Mouse (Mus musculus): ENCODE results near the gene Ereg. TPM values are rescaled to one million over a fixed set of nuclear protein-coding genes. Genes with fewer than 3 reads are reported as not detected.

Ereg gene
- polyA plus RNA-seq, 1 experiment from 2014 or later, result not detected

- no peaks in the 10 kb centered on the region for H3K9me3 ChIP-seq
- no peaks in the 10 kb centered on the region for H3K27me3 ChIP-seq (ENCODE audit: insufficient read depth, poor library complexity, severe bottlenecking)
- no peaks in the 10 kb centered on the region for H3K36me3 ChIP-seq
- H3K4me1 ChIP-seq (replicated peaks), result no peaks in the 10 kb centered on the region
- no peak overlapping the region for H3K27ac ChIP-seq
- WGBS, result 81% methylated on average over 4 of the region's 4 CpGs
- H3K4me3 ChIP-seq, result no peak overlapping the region
- no peak for DNase-seq (ENCODE audit: low spot score)
These were observed 49.0 kb downstream of the Ereg start for GRCm38 (mm10) chr5:91123404-91123803.

GRCm38 (mm10) chr5:91124140-91124539, 49.7 kb downstream of the Ereg start:
- H3K27ac ChIP-seq, result no peak overlapping the region
- H3K9me3 ChIP-seq, result no peaks in the 10 kb centered on the region
- no peaks in the 10 kb centered on the region for H3K4me1 ChIP-seq (replicated peaks)
- no peaks in the 10 kb centered on the region for H3K36me3 ChIP-seq
- no peak for DNase-seq (ENCODE audit: low spot score)
- WGBS, result 85% methylated on average over 2 of the region's 2 CpGs
- H3K27me3 ChIP-seq (ENCODE audit: insufficient read depth, poor library complexity, severe bottlenecking), result no peaks in the 10 kb centered on the region
- no peak overlapping the region for H3K4me3 ChIP-seq

- H3K36me3 ChIP-seq, result no peaks in the 10 kb centered on the region
- H3K4me1 ChIP-seq (replicated peaks), result no peaks in the 10 kb centered on the region
- WGBS, result 84% methylated on average over 1 of the region's 1 CpGs
- no peak for DNase-seq (ENCODE audit: low spot score)
- no peak overlapping the region for H3K4me3 ChIP-seq
- no peaks in the 10 kb centered on the region for H3K9me3 ChIP-seq
- H3K27ac ChIP-seq, result no peak overlapping the region
- no peaks in the 10 kb centered on the region for H3K27me3 ChIP-seq (ENCODE audit: insufficient read depth, poor library complexity, severe bottlenecking)
These were observed 52.2 kb downstream of the Ereg start for GRCm38 (mm10) chr5:91126623-91127022.

- no peak overlapping the region for H3K27ac ChIP-seq
- no peak overlapping the region for H3K4me3 ChIP-seq
- peaks cover 22% of the 10 kb centered on the region for H3K27me3 ChIP-seq (ENCODE audit: insufficient read depth, poor library complexity, severe bottlenecking)
- no peaks in the 10 kb centered on the region for H3K9me3 ChIP-seq
- DNase-seq (ENCODE audit: low spot score), result no peak
- no peaks in the 10 kb centered on the region for H3K36me3 ChIP-seq
- WGBS, result 40% methylated on average over 1 of the region's 1 CpGs
- peaks cover 10% of the 10 kb centered on the region; the same call in 1 of the 2 replicates for H3K4me1 ChIP-seq (replicated peaks)
These were observed 60.5 kb downstream of the Ereg start for GRCm38 (mm10) chr5:91134961-91135360.

- Histone ChIP-seq H3K36me3 (no peaks in the 10 kb centered on the region), H3K9me3 (no peaks in the 10 kb centered on the region), H3K4me3 (peak overlapping the region; percentile 68), H3K4me1 (replicated peaks) (peaks cover 10% of the 10 kb centered on the region; the same call in 1 of the 2 replicates), H3K27me3 (ENCODE audit: insufficient read depth, poor library complexity, severe bottlenecking) (peaks cover 37% of the 10 kb centered on the region), H3K27ac (no peak overlapping the region)
- WGBS, result 2% methylated on average over 7 of the region's 7 CpGs
- no peak for DNase-seq (ENCODE audit: low spot score)
These were observed 64.5 kb downstream of the Ereg start for GRCm38 (mm10) chr5:91138970-91139369.

- Histone ChIP-seq H3K4me1 (replicated peaks) (peaks cover 10% of the 10 kb centered on the region; the same call in 1 of the 2 replicates), H3K4me3 (peak within 1 kb of the TSS; percentile 68), H3K9me3 (no peaks in the 10 kb centered on the region), H3K27me3 (ENCODE audit: insufficient read depth, poor library complexity, severe bottlenecking) (peaks cover 37% of the 10 kb centered on the region), H3K36me3 (no peaks in the 10 kb centered on the region), H3K27ac (peak within 1 kb of the TSS; percentile 72; the same call in 1 of the 2 replicates)
- WGBS, result under 1% methylated on average over 44 of the region's 44 CpGs
- DNase-seq (ENCODE audit: low spot score), result peak; percentile 69
These were observed 65.0 kb downstream of the Ereg start, which contains the start of gene Areg for GRCm38 (mm10) chr5:91139446-91139873. Gene Areg (plus strand): TSS chr5:91139599.

- DNase-seq (ENCODE audit: low spot score), result peak; percentile 4
- 50% methylated on average over 13 of the region's 13 CpGs for WGBS
- Histone ChIP-seq H3K9me3 (no peaks in the 10 kb centered on the region), H3K36me3 (no peaks in the 10 kb centered on the region), H3K4me3 (no peak overlapping the region), H3K27ac (no peak overlapping the region), H3K4me1 (replicated peaks) (peaks cover 10% of the 10 kb centered on the region; the same call in 1 of the 2 replicates), H3K27me3 (ENCODE audit: insufficient read depth, poor library complexity, severe bottlenecking) (peaks cover 37% of the 10 kb centered on the region)
These were observed 66.5 kb downstream of the Ereg start for GRCm38 (mm10) chr5:91140896-91141448.

Other genes with a start within 250 kb of the Ereg start
- gene Cxcl1, start 183.4 kb upstream of the Ereg start, polyA plus RNA-seq (2016; fragmentation: Nextera tagmentation; extraction: Ambion mirVana), result not detected in 2 replicates
- gene Cxcl2, start 170.8 kb upstream of the Ereg start, polyA plus RNA-seq (2016; fragmentation: Nextera tagmentation; extraction: Ambion mirVana), result not detected in 2 replicates
- 58.6 and 71.3 TPM in 2 replicates for gene Mthfd2l, start 143.5 kb upstream of the Ereg start, polyA plus RNA-seq (2016; fragmentation: Nextera tagmentation; extraction: Ambion mirVana)
- 0.08 TPM in 1 of 2 replicates, not detected in the other for gene Epgn, start 47.2 kb upstream of the Ereg start, polyA plus RNA-seq (2016; fragmentation: Nextera tagmentation; extraction: Ambion mirVana)
- gene Areg, start 65.0 kb downstream of the Ereg start, polyA plus RNA-seq (2016; fragmentation: Nextera tagmentation; extraction: Ambion mirVana), result 0.13 TPM in 1 of 2 replicates, not detected in the other